Mouse (Mus musculus) hindbrain, embryonic 10.5 days (tissue): ENCODE data around the gene Dusp16. TPM values are rescaled to one million over a fixed set of nuclear protein-coding genes. Genes with fewer than 3 reads are reported as not detected.
"Not testable (repeated sequence)": the region's sequence is repeated elsewhere in the genome, so short reads cannot be mapped to it uniquely, and the experiment has no call there.

ENCODE experiments used
- DNase-seq: peaks from one replicate; pipeline ENCODE4 v3.0.0-alpha.2; 2017; ENCODE audit warnings: low spot score
- H3K27ac ChIP-seq: fragments of 300-500 bp; sonication (generic); 2 replicates; pipeline ENCODE4 v1.5.1; 2016; ENCODE audit warnings: mild to moderate bottlenecking, moderate library complexity
- H3K27me3 ChIP-seq: fragments of 300-500 bp; sonication (generic); 2 replicates; pipeline ENCODE4 v1.6.1; 2016; ENCODE audit warnings: mild to moderate bottlenecking; ENCODE audit not compliant: poor library complexity, insufficient read depth, severe bottlenecking
- H3K36me3 ChIP-seq: fragments of 300-500 bp; sonication (generic); 2 replicates; pipeline ENCODE4 v1.6.1; 2016; ENCODE audit warnings: mild to moderate bottlenecking, moderate library complexity
- H3K4me1 ChIP-seq: fragments of 300-500 bp; sonication (generic); replicated peaks from 2 replicates; pipeline ENCODE4 v1.6.1; 2016; ENCODE audit warnings: mild to moderate bottlenecking
- H3K4me3 ChIP-seq: fragments of 300-500 bp; sonication (generic); 2 replicates; pipeline ENCODE4 v1.5.1; 2016; ENCODE audit warnings: mild to moderate bottlenecking, moderate library complexity
- H3K9me3 ChIP-seq: fragments of 300-500 bp; sonication (generic); 2 replicates; pipeline ENCODE4 v1.6.1; 2016; ENCODE audit warnings: mild to moderate bottlenecking, moderate library complexity
- WGBS: fragments of 180-500 bp; shearing (Covaris S2); methylation state at CpG from one replicate; pipeline ENCODE4 v1.1.7; 2016; 5-methylcytosine and 5-hydroxymethylcytosine counted together
- polyA plus RNA-seq: library from polyadenylated mRNA; unstranded; fragments of >200 nt; fragmentation: Nextera tagmentation; extraction: Ambion mirVana; gene quantifications from 2 replicates; pipeline ENCODE4 v1.2.1, GENCODE M21; 2016

The Dusp16 gene
- polyA plus RNA-seq, 1 experiment from 2014 or later, result 13.8 TPM

DNA sequence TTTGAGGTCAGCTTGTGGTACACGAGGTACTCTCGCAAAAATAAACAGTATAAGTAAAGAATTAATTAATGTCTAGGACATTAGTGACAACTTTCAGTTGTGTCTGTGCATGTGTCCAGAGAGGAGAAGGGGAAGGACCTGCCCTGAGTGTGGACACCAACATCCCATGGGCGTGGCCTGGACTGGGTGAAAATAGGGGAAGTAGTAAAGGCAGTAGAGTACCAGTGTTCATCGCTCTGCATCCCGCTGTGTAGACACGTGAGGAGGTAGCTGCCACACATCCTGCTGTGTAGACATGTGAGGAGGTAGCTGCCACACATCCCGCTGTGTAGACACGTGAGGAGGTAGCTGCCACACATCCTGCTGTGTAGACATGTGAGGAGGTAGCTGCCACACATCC is 118.7 kb downstream of the Dusp16 start:
- not testable (repeated sequence) for H3K27me3 ChIP-seq, H3K27ac ChIP-seq, H3K4me1 ChIP-seq, H3K36me3 ChIP-seq, H3K9me3 ChIP-seq, H3K4me3 ChIP-seq, DNase-seq
- WGBS, result 88% methylated on average over 8 of the region's 8 CpGs

DNA sequence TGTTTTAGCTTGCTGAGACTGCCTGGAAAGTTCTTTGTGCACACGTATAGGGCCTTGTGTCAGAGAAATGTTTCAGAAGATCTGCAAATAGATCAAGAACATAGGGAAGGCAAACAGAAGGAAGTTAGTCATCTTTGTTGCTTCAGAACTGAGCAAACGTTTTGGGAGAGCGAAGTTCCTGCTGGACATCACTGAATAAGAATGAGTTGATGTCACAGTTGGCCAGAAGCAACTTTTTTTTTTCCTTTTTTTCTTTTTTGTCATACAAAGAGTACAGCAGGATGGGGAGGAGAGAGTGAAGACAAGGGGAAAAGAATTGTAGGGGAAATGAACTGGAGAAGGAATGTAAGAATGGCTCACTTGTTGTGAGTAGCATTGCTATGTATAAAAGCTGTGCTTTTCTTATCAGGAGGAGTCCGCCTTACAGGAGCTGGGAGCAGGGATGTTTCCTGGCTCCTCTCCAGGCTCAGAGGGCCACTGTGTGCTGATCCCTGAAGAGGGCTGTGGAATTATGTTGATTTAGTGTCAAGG is 121.5 kb downstream of the Dusp16 start:
- DNase-seq, result no peak
- WGBS, result 74% methylated on average over 4 of the region's 4 CpGs
- H3K27ac ChIP-seq, result no peak overlapping the region
- H3K9me3 ChIP-seq, result no peaks in the 10 kb centered on the region
- H3K4me1 ChIP-seq, result peaks cover 7% of the 10 kb centered on the region; the same call in 1 of the 2 replicates
- no peaks in the 10 kb centered on the region for H3K27me3 ChIP-seq
- no peaks in the 10 kb centered on the region for H3K36me3 ChIP-seq
- H3K4me3 ChIP-seq, result no peak overlapping the region

DNA sequence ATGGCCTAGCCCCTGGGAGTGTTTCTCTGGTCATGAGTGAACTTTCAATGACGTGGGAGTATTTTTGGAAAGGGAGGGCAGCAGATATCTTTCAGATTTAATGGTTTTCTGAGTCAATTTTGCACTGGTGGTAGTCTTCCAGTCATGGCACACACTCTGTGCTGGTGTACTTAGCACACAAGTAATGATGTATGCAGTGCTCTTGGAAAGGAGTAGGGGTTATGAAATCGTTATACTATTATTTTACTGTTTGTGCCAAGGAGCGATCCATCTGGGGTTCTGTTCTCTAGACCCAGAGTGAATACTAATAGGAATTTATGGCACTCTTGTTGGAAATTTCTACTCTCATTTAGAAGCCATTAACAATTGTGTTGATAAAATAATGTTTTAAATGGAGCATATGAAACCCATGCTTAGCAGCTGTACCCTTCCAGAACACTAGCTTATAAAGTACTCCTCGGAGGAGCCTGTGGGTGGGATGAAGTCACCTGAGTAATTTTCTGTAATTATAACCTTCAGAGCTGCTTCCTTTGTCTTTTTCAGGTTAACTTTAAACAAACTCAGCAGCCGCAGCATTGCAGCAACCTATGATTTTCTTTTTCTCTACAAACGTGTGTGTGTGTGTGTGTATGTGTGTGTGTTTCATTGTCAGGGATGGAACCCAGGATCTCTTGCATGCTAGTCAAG is 123.1 kb downstream of the Dusp16 start:
- Histone ChIP-seq H3K27ac (no peak overlapping the region), H3K9me3 (no peaks in the 10 kb centered on the region), H3K4me1 (peaks cover 7% of the 10 kb centered on the region; the same call in 1 of the 2 replicates), H3K4me3 (no peak overlapping the region), H3K27me3 (no peaks in the 10 kb centered on the region), H3K36me3 (no peaks in the 10 kb centered on the region)
- DNase-seq, result no peak
- WGBS, result 88% methylated on average over 6 of the region's 6 CpGs

DNA sequence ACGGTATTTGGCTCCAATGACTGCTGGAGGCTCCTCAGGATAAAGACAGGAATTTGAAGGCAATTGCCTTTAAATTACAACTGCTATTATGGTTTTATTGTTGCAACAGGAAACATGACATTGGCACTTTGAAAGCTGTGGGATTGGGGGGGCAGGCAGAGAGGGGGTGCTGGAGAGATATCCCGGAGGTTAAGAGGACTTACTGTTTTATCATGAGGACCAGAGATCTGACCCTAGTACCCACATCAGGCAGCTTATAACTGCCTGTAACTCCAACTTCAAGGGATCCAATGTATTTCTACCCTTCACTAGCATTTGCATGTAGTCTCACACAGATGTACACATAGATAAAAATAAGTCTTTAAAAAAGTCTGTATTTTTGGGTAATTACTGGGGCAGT is 123.9 kb downstream of the Dusp16 start:
- no peaks in the 10 kb centered on the region for H3K36me3 ChIP-seq
- 89% methylated on average over 2 of the region's 2 CpGs for WGBS
- H3K27ac ChIP-seq, result no peak overlapping the region
- no peaks in the 10 kb centered on the region for H3K27me3 ChIP-seq
- no peak for DNase-seq
- no peak overlapping the region for H3K4me3 ChIP-seq
- no peaks in the 10 kb centered on the region for H3K9me3 ChIP-seq
- peaks cover 7% of the 10 kb centered on the region; the same call in 1 of the 2 replicates for H3K4me1 ChIP-seq

DNA sequence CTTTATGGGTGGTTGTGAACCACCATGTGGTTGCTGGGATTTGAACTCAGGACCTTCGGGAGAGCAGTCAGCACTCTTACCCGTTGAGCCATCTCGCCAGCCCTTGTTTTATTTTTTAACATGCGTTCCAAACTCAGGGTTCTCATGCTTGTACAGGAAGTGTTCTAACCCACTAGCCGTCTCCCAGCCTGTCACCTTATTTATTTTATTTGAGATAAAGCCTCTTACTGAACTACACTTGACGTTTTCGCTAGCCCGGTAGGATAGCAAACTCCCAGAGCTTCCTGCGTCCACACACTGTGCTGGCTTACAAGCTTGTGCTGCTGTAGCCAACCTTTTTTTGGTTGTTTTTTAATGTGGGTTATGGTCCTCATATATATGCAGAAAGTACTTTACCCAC is 126.6 kb downstream of the Dusp16 start:
- WGBS, result 85% methylated on average over 9 of the region's 9 CpGs
- no peak for DNase-seq
- H3K27ac ChIP-seq, result no peak overlapping the region
- H3K4me1 ChIP-seq, result no peaks in the 10 kb centered on the region
- H3K9me3 ChIP-seq, result no peaks in the 10 kb centered on the region
- no peak overlapping the region for H3K4me3 ChIP-seq
- no peaks in the 10 kb centered on the region for H3K36me3 ChIP-seq
- no peaks in the 10 kb centered on the region for H3K27me3 ChIP-seq

Other genes starting within 250 kb of the Dusp16 start
- 24.7 and 25.3 TPM in 2 replicates for gene Lrp6, start 225.7 kb downstream of the Dusp16 start, polyA plus RNA-seq
- 0.95 and 1.2 TPM in 2 replicates for gene Mansc1, start 160.1 kb downstream of the Dusp16 start, polyA plus RNA-seq
- 20.1 and 28.7 TPM in 2 replicates for gene Borcs5, start 153.1 kb downstream of the Dusp16 start, polyA plus RNA-seq
- 1.2 and 1.4 TPM in 2 replicates for gene Crebl2, start 37.5 kb upstream of the Dusp16 start, polyA plus RNA-seq
- gene Gpr19, start 106.0 kb upstream of the Dusp16 start, polyA plus RNA-seq, result 24.7 and 29.9 TPM in 2 replicates
- 17.2 and 17.7 TPM in 2 replicates for gene Cdkn1b, start 127.8 kb upstream of the Dusp16 start, polyA plus RNA-seq
- 2.7 and 2.9 TPM in 2 replicates for gene Apold1, start 189.1 kb upstream of the Dusp16 start, polyA plus RNA-seq
- 96.1 and 106 TPM in 2 replicates for gene Ddx47, start 219.0 kb upstream of the Dusp16 start, polyA plus RNA-seq